In the genomic region with DNA sequence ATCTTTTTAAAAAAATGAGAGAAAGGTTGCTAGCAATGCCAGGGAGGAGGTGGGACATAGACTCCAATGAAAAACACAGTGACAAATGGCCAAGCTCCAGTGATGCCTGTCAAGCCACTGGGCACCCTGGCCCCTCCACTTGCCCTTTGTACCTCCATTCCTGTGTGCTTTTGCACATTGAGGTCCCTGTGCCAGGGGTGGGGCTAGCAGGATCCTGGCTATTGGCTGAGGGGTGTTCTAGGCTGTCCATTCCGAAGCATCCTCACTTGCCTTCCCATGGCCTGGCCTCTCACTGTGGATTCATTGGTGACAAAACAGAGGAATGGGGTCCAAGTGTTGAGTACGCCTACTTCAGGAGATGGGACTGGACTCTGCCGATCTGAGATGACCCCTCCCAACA, we compare ENCODE assay signal across 18 mouse cellular contexts. TPM values are rescaled to one million over a fixed set of nuclear protein-coding genes. Genes with fewer than 3 reads are reported as not detected.
DNase-seq lines count a peak whose midpoint lies in the region; ATAC-seq lines count a peak whose summit lies in the region.
"Had no signal": no experiment of that assay in that cellular context is flagged by ENCODE, and none has a peak within 500 bp of the region (broad histone marks: within the 10 kb centered on the region; RNA-seq: fewer than 3 reads in every experiment).

No protein-coding gene starts in this region.

- no peak overlapping the region for H3K27ac ChIP-seq in kidney, embryonic 15.5 days
- no peak overlapping the region for H3K27ac ChIP-seq in liver, embryonic 12.5 days
- H3K27ac ChIP-seq: embryonic facial prominence, embryonic 12.5 days; forebrain, embryonic 15.5 days; heart, embryonic 10.5 days; hindbrain, embryonic 13.5 days had no signal

- H3K36me3 ChIP-seq in kidney, embryonic 15.5 days = no peaks in the 10 kb centered on the region
- H3K36me3 ChIP-seq in liver, embryonic 12.5 days = no peaks in the 10 kb centered on the region
- H3K36me3 ChIP-seq: embryonic facial prominence, embryonic 12.5 days; forebrain, embryonic 15.5 days; heart, embryonic 10.5 days; hindbrain, embryonic 13.5 days had no signal

- no peak overlapping the region for H3K9ac ChIP-seq in kidney, embryonic 15.5 days
- H3K9ac ChIP-seq in liver, embryonic 12.5 days = no peak overlapping the region
- H3K9ac ChIP-seq: embryonic facial prominence, embryonic 12.5 days; forebrain, embryonic 15.5 days; hindbrain, embryonic 13.5 days had no signal

- intact Hi-C loops in heart, postnatal 14 days (cut with DNase I) = loop anchor here (5.0 kb wide), 2 partner anchors 91 to 111 kb away; no protein-coding TSS in a partner anchor

- H3K9me3 ChIP-seq in kidney, embryonic 15.5 days (replicated peaks) = no peaks in the 10 kb centered on the region
- H3K9me3 ChIP-seq in liver, embryonic 12.5 days (replicated peaks) = no peaks in the 10 kb centered on the region
- H3K9me3 ChIP-seq: embryonic facial prominence, embryonic 12.5 days; forebrain, embryonic 15.5 days; heart, embryonic 10.5 days; hindbrain, embryonic 13.5 days had no signal

- H3K4me3 ChIP-seq in kidney, embryonic 15.5 days (replicated peaks) = no peak overlapping the region
- H3K4me3 ChIP-seq in liver, embryonic 12.5 days = no peak overlapping the region
- H3K4me3 ChIP-seq: embryonic facial prominence, embryonic 12.5 days; forebrain, embryonic 15.5 days; heart, embryonic 10.5 days; hindbrain, embryonic 13.5 days had no signal

- H3K27me3 ChIP-seq in kidney, embryonic 15.5 days = no peaks in the 10 kb centered on the region
- H3K27me3 ChIP-seq in liver, embryonic 12.5 days (replicated peaks) = no peaks in the 10 kb centered on the region
- H3K27me3 ChIP-seq: forebrain, embryonic 15.5 days had no signal

- 86% methylated on average over 3 of the region's 3 CpGs for WGBS in kidney, embryonic 15.5 days
- WGBS in liver, embryonic 12.5 days (ENCODE audit: insufficient replicate concordance) = 81% methylated on average over 3 of the region's 3 CpGs

- peak; percentile 70 for DNase-seq in kidney, adult 18-20 months
- DNase-seq in liver = no peak
- DNase-seq in kidney, postnatal 25 days = peak; percentile 73 to 94
- no peak for DNase-seq in thymus, postnatal 36 days
- no peak for DNase-seq in heart, postnatal 14 days
- DNase-seq: adrenal gland, adult 8-10 months; cerebellum, adult 11 months; cerebellum, adult 8-10 months; cerebellum, postnatal 14 days; gastrocnemius, postnatal 10 days; heart, adult 18-20 months; heart, postnatal 10 days had no signal

- no peak overlapping the region for H3K4me2 ChIP-seq in kidney, embryonic 15.5 days
- no peak overlapping the region for H3K4me2 ChIP-seq in liver, embryonic 12.5 days
- H3K4me2 ChIP-seq: embryonic facial prominence, embryonic 12.5 days; forebrain, embryonic 15.5 days; hindbrain, embryonic 13.5 days had no signal

- ATAC-seq in kidney, embryonic 15.5 days (replicated peaks; ENCODE audit: low FRiP score) = no peak
- peak; percentile 13; the same call in 1 of the 2 replicates for ATAC-seq in liver, embryonic 12.5 days
- ATAC-seq: forebrain, embryonic 15.5 days had no signal

- no peaks in the 10 kb centered on the region for H3K4me1 ChIP-seq in kidney, embryonic 15.5 days
- H3K4me1 ChIP-seq in liver, embryonic 12.5 days = peaks cover 6% of the 10 kb centered on the region; the same call in 1 of the 2 replicates
- H3K4me1 ChIP-seq: embryonic facial prominence, embryonic 12.5 days; forebrain, embryonic 15.5 days; heart, embryonic 10.5 days; hindbrain, embryonic 13.5 days had no signal

RNA-seq across cellular contexts. Expression of a gene that starts 6.8 kb away (rescaled TPM):
- 75.5 and 80.4 TPM in 2 replicates for polyA plus RNA-seq in kidney, embryonic 15.5 days (2015; fragmentation: Nextera tagmentation; extraction: Ambion mirVana)
- polyA plus RNA-seq in liver, embryonic 12.5 days (2016; fragmentation: Nextera tagmentation; extraction: Ambion mirVana) = 65.4 and 67.1 TPM in 2 replicates
- total RNA-seq in heart, postnatal 14 days (2021) = 10 to 100 TPM in 1 of 2 experiments, 1 to 10 TPM in 1; 8.8 to 11.3 TPM

RNA-seq across cellular contexts. Expression of a gene that starts 52.3 kb away (rescaled TPM):
- polyA plus RNA-seq in kidney, embryonic 15.5 days (2015; fragmentation: Nextera tagmentation; extraction: Ambion mirVana) = 60.9 and 63.1 TPM in 2 replicates
- polyA plus RNA-seq in liver, embryonic 12.5 days (2016; fragmentation: Nextera tagmentation; extraction: Ambion mirVana) = 25.3 and 25.9 TPM in 2 replicates
- total RNA-seq in heart, postnatal 14 days (2021) = 10 to 100 TPM; 36.4 to 38.0 TPM

Comparison
In these comparisons a context has a peak if more than half of its experiments do, and no peak if none do; other contexts are left out.
1. DNase-seq: peak in kidney, adult 18-20 months (single experiment) and kidney, postnatal 25 days (2 of 2); none in liver (single experiment), thymus, postnatal 36 days (0 of 2) and heart, postnatal 14 days (0 of 2).